Mouse (Mus musculus) cerebellum, adult 2 months (tissue): ENCODE results near the gene Phkg1.

ENCODE experiments used
- CTCF ChIP-seq: fragments of 200-500 bp; IDR thresholded peaks from 2 replicates; pipeline ENCODE4 v1.5.1; 2011; ENCODE audit warnings: low read depth, mild to moderate bottlenecking, control low read depth, low read length, moderate library complexity, borderline replicate concordance; ENCODE audit not compliant: insufficient read depth
- POLR2A ChIP-seq: fragments of 200-500 bp; IDR thresholded peaks from 2 replicates; pipeline ENCODE4 v1.6.1; 2011; ENCODE audit warnings: low read length, control low read depth, borderline replicate concordance; ENCODE audit not compliant: insufficient read depth

DNA sequence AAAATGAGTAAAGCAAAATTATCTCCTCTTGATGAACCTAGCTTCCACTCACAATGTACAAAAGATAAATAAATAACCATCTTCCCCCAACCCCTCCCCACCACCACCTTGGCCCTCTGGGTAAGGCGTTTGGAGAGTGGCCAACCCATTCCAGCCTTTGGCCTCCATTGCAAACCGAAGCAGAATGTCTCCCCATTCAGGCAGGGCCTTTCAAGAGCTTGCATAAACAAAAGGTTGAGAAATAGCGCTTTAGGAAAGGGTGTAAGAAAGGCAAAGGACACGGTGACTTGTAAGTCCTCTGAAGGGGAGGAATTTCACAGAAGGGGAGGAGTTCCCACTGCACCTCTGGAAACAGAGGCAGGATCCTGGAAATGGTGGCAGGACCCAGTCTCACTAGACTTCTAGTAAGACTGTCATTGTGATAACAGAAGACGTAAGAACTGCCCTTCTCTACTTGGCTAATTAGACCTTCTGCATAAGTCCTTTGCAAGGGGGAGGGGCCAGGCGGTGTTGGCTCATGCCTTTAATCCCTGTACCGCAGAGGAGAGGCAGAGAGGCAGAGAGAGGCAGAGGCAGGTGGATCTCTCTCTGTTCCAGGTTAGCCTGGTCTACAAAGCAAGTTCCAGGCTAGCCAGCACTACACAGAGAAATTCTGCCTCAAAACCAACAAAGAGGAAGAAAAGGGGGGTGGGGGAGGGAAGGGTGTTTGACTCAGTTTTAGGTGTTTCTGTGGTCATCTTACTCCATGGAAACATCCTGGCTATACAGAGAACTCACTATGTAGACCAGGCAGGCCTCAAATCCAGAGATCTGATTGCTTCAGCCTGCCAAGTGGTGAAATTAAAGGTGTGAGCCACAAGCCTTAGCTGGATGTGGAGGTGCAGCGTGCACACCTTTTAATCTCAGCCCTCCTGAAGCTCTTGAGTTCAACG lies 31.8 kb upstream of the Phkg1 start:
- TF ChIP-seq CTCF (no peak), POLR2A (no peak)
